Mouse (Mus musculus) CH12F3 (cell line): ENCODE measurements around the gene Slc25a31.

Source experiments
- in situ Hi-C: fragments of 300-500 bp; cut with MboI; formaldehyde crosslinking; loops from 2 replicates; pipeline ENCODE4 v1.14.3; 2020; ENCODE audit warnings: low sequenced_read_pairs

Gene Slc25a31

GRCm38 (mm10) chr3:40719022-40719421 is 10.4 kb downstream of the Slc25a31 start:
- in situ Hi-C loops: no loop called here

GRCm38 (mm10) chr3:40738381-40738912 is 29.8 kb downstream of the Slc25a31 start:
- in situ Hi-C loops: no loop called here

DNA sequence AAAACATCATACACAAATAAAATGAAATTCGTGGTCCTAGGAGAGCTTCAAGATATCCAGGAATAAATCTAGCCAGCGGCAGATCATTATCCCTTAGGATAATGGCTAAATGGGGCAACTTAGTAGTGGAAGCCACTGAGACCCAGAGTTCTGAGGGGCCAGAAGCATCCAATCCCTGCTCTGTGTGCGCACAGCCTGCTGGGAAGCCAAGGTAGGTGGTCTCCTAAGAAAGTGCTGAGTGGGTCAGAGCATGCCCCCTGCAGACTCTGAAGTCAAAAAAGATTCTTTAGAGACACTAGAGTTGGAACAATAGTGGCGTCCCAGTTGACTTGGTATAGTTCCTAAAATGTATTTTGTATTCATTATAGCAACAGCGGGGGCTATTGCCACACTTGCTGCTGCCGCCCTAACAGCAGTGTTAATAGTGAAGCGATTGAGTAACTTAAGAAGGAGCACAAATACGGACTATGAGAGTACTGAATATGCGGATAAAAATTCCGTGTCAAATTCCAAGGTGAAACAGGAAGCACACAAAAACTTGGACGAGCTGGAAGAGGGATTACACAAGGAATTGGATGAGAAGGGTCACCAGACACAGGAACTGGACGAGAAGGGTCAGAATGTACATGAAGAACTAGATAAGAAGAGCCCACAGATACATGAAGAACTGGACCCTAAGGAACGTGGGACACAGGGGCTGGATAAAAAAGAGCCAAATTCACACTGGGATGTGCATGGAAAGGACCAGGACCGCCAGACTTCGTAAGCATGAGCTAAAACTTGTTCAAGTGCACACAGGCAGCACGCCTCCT is 35.6 kb downstream of the Slc25a31 start, which contains the start of gene Hspa4l:
Gene Hspa4l, plus strand, starts transcription at position 472 of the 812 bp plus-strand sequence.
- in situ Hi-C loops: no loop called here

- in situ Hi-C loops: no loop called here
These were observed 36.4 kb downstream of the Slc25a31 start for GRCm38 (mm10) chr3:40744836-40745660.

DNA sequence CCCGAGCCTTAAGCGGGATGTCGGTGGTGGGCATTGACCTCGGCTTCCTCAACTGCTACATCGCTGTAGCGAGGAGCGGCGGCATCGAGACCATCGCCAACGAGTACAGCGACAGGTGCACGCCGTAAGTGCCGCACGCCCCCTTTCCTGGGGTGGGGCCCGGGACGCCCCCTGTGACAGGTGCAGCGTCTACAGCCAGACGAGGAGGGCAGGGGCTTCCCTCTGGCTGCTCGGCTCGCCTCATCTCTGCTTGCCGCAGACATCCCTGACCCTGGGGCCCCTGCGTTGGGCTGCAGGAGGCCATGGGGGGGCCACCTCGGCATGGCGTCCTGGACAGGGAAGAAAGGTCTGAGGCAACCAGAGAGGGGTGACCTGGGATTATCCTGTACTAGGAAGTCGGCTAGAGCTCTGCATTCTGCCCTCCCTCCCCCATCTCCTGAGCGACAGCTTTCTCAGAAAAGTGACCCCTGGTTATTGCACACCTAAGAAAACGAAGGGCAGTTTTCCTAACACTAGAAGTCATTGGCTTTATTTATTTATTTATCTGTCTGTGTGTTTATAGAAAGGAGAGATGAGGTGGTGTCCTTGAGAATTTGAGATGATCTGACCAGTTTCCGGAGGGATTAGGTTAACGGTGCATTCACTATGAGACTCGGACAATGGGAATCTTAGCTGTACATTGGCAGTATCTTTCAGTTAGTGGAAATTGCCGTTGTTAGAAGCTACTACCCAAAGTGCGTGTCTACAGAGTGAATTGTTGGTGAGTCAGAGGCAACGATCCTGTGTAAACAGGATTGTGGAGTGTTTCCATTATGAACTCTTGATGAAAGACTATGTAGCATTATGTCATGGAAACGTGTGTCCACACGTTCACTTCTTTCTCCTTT is 37.2 kb downstream of the Slc25a31 start:
- in situ Hi-C loops: no loop called here

DNA sequence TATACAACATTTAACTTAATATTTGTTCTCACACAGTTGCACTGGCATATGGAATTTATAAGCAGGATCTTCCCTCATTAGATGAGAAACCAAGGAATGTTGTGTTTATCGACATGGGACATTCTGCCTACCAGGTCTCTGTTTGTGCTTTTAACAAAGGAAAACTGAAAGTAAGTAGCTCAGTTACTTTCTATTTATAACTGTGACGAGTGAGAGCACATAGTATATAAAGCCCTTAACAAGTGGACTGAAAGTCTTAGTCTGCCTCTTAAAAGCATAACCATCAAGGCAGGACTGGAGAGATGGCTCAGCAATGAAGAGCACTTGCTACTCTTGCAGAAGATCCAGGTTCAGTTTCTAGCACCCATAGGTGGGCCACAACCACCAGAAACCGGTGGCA is 52.1 kb downstream of the Slc25a31 start:
- in situ Hi-C loops: no loop called here

GRCm38 (mm10) chr3:40761312-40761711 is 52.7 kb downstream of the Slc25a31 start:
- in situ Hi-C loops: no loop called here
